8 mouse cellular contexts compared by ENCODE assay signal in the genomic region with DNA sequence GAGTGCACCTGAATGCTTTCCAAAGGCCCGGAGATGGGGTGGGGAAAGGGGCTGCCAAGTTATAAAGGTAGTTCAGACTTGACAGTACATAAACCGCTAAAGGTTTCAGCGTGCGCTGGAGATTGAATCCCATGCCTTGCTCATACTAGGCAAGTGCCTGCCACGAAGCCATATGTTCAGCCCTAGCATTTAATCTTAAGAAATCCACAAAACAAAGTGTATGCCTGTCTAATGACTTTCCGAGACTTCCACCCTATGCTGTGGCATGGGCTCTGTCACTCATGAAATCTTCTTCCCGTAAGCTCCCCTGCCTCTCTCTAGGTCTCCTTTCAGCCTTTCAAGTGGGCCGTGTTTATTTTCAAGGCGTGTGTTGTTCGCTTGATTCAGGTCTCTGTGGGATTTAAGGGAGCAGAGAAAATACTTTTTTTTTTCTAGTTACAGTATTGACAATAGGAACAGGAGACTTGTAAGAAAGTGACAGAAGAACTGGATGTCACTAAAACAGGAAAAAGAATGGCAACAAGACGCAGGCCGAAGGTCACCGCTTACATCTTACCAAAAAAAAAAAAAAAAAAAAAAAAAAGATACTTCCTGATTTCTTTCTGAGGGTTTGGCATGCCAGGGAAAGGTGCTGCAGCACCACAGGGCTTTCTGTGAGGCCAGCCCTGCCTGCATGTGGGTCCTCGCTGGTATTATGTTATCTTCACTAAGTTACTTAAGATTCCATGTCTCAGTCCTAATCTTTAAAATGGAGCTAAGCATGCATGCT. TPM values are rescaled to one million over a fixed set of nuclear protein-coding genes. Genes with fewer than 3 reads are reported as not detected.
DNase-seq lines count a peak whose midpoint lies in the region; ATAC-seq and TF ChIP-seq lines count a peak whose summit lies in the region.

No protein-coding gene starts in this region.

- TF ChIP-seq EP300 in liver, embryonic 14.5 days (IDR thresholded peaks at IDR 0.05; ENCODE audit: low read depth): no peak

- no peak for TF ChIP-seq CTCF in liver, embryonic 14.5 days (IDR thresholded peaks at IDR 0.05; ENCODE audit: low read depth)

- H3K27ac ChIP-seq in heart, embryonic 10.5 days: peak overlapping the region; percentile 84; the same call in 1 of the 2 replicates
- H3K27ac ChIP-seq in neural tube, embryonic 12.5 days: no peak overlapping the region
- H3K27ac ChIP-seq in liver, embryonic 14.5 days: no peak overlapping the region

- H3K36me3 ChIP-seq in heart, embryonic 10.5 days: no peaks in the 10 kb centered on the region
- H3K36me3 ChIP-seq in neural tube, embryonic 12.5 days: no peaks in the 10 kb centered on the region; the same call in 1 of the 2 replicates
- no peaks in the 10 kb centered on the region for H3K36me3 ChIP-seq in liver, embryonic 14.5 days (replicated peaks; ENCODE audit: control insufficient read depth, insufficient read depth, low read depth)

- peak overlapping the region; percentile 82 for H3K4me2 ChIP-seq in neural tube, embryonic 12.5 days (replicated peaks)
- H3K4me2 ChIP-seq in liver, embryonic 14.5 days (ENCODE audit: low read depth): peak overlapping the region; percentile 26

- DNase-seq in heart, embryonic 10.5 days (ENCODE audit: low spot score): no peak
- no peak for DNase-seq in heart, postnatal 10 days
- no peak for DNase-seq in neural tube, embryonic 10.5 days (ENCODE audit: extremely low spot score, low spot score)
- no peak for DNase-seq in liver, embryonic 14.5 days (ENCODE audit: low read depth in 3 of 3, low spot score in 3 of 3)
- no peak for DNase-seq in right cerebral cortex, postnatal 36 days (ENCODE audit: low spot score in 2 of 2)
- no peak for DNase-seq in adrenal gland, postnatal 10 days
- DNase-seq in frontal cortex, postnatal 36 days (ENCODE audit: low spot score in 2 of 2): no peak

- no peaks in the 10 kb centered on the region for H3K27me3 ChIP-seq in heart, embryonic 10.5 days (ENCODE audit: insufficient read depth, poor library complexity, severe bottlenecking)
- no peaks in the 10 kb centered on the region for H3K27me3 ChIP-seq in neural tube, embryonic 12.5 days (replicated peaks)
- peaks cover 23% of the 10 kb centered on the region for H3K27me3 ChIP-seq in liver, embryonic 14.5 days (ENCODE audit: control insufficient read depth, insufficient read depth, low read length)

- peaks cover 79% of the 10 kb centered on the region for H3K4me1 ChIP-seq in heart, embryonic 10.5 days
- H3K4me1 ChIP-seq in neural tube, embryonic 12.5 days: peaks cover 69% of the 10 kb centered on the region
- H3K4me1 ChIP-seq in liver, embryonic 14.5 days (replicated peaks; ENCODE audit: control insufficient read depth in 2 of 2, insufficient read depth in 2 of 2, low read length in 1 of 2): peaks cover 0 to 40% of the 10 kb centered on the region in 2 experiments; a peak in 2 of 4 replicates

- no peaks in the 10 kb centered on the region for H3K9me3 ChIP-seq in heart, embryonic 10.5 days
- no peaks in the 10 kb centered on the region for H3K9me3 ChIP-seq in neural tube, embryonic 12.5 days
- no peaks in the 10 kb centered on the region for H3K9me3 ChIP-seq in liver, embryonic 14.5 days (ENCODE audit: control insufficient read depth, low read length)

- H3K9ac ChIP-seq in neural tube, embryonic 12.5 days: 0 out of 2 replicates have a peak overlapping the region, but pooled peaks have one; percentile 1
- H3K9ac ChIP-seq in liver, embryonic 14.5 days (replicated peaks): no peak overlapping the region

- intact Hi-C loops in heart, postnatal 10 days (cut with DNase I): loop anchor here (2.0 to 5.0 kb wide), 2 partner anchors 22 to 35 kb away; no protein-coding TSS in a partner anchor

- WGBS in heart, embryonic 10.5 days: 53% methylated on average over 14 of the region's 14 CpGs
- WGBS in neural tube, embryonic 12.5 days: 59% methylated on average over 14 of the region's 14 CpGs
- WGBS in liver, embryonic 14.5 days (ENCODE audit: insufficient replicate concordance): 51% methylated on average over 14 of the region's 14 CpGs

- ATAC-seq in neural tube, embryonic 12.5 days (ENCODE audit: low FRiP score, low read depth): no peak
- no peak for ATAC-seq in liver, embryonic 14.5 days (ENCODE audit: insufficient read depth)

- 0 out of 2 replicates have a peak overlapping the region, but pooled peaks have one; percentile 8 for H3K4me3 ChIP-seq in heart, embryonic 10.5 days
- H3K4me3 ChIP-seq in neural tube, embryonic 12.5 days: no peak overlapping the region
- no peak overlapping the region for H3K4me3 ChIP-seq in liver, embryonic 14.5 days (ENCODE audit: insufficient read depth in 1 of 2, low read depth in 2 of 2, low read length in 2 of 2)

RNA-seq across cellular contexts. Expression of gene Sort1, which starts 3.0 kb away (rescaled TPM):
- 15.1 and 26.4 TPM in 2 replicates for polyA plus RNA-seq in heart, embryonic 10.5 days (2016; fragmentation: Nextera tagmentation; extraction: Ambion mirVana)
- total RNA-seq in heart, postnatal 10 days (2021): 10 to 100 TPM; 24.3 to 26.9 TPM
- polyA plus RNA-seq in neural tube, embryonic 12.5 days (2016; fragmentation: Nextera tagmentation; extraction: Ambion mirVana): 29.0 and 32.7 TPM in 2 replicates
- 3.5 and 3.9 TPM in 2 replicates for polyA plus RNA-seq in liver, embryonic 14.5 days (2012; rRNA removed)
- 3.0 and 3.5 TPM in 2 replicates for polyA plus RNA-seq in liver, embryonic 14.5 days (2014; fragmentation: Nextera tagmentation; extraction: Ambion mirVana)
- 10 to 100 TPM; 46.1 to 48.8 TPM for total RNA-seq in adrenal gland, postnatal 10 days (2021)

RNA-seq across cellular contexts. Expression of gene Psma5, which starts 30.1 kb away (rescaled TPM):
- 280 and 324 TPM in 2 replicates for polyA plus RNA-seq in heart, embryonic 10.5 days (2016; fragmentation: Nextera tagmentation; extraction: Ambion mirVana)
- total RNA-seq in heart, postnatal 10 days (2021): 10 to 100 TPM; 78.2 to 80.3 TPM
- 217 and 226 TPM in 2 replicates for polyA plus RNA-seq in neural tube, embryonic 12.5 days (2016; fragmentation: Nextera tagmentation; extraction: Ambion mirVana)
- 70.6 and 93.8 TPM in 2 replicates for polyA plus RNA-seq in liver, embryonic 14.5 days (2012; rRNA removed)
- polyA plus RNA-seq in liver, embryonic 14.5 days (2014; fragmentation: Nextera tagmentation; extraction: Ambion mirVana): 192 and 201 TPM in 2 replicates
- 10 to 100 TPM; 90.7 to 94.6 TPM for total RNA-seq in adrenal gland, postnatal 10 days (2021)
